Mouse (Mus musculus) lung, postnatal 0 days (tissue): ENCODE results near the gene Cd200r3.

Experiments
- CTCF ChIP-seq: IDR thresholded peaks from 2 replicates; pipeline ENCODE4 v1.5.1; 2016; ENCODE audit warnings: antibody characterized with exemption, mild to moderate bottlenecking
- EP300 ChIP-seq: IDR thresholded peaks from 2 replicates; pipeline ENCODE4 v1.6.1; 2016; ENCODE audit warnings: antibody characterized with exemption, mild to moderate bottlenecking, control low read depth

GRCm38 (mm10) chr16:44994206-44994953 is 50.9 kb downstream of the Cd200r3 start:
- TF ChIP-seq CTCF (no peak), EP300 (no peak)
